Mouse (Mus musculus): ENCODE measurements around the gene Hk1.

GRCm38 (mm10) chr10:62333269-62333668, 46.4 kb downstream of the Hk1 start:
- TF ChIP-seq EP300 (IDR thresholded peaks at IDR 0.05; ENCODE audit: low read depth) (no peak), CTCF (IDR thresholded peaks at IDR 0.05; ENCODE audit: low read depth) (no peak)

Measured in liver, postnatal 0 days (tissue).